Mouse (Mus musculus): ENCODE measurements around the gene Mtfr1l.
"Not testable (repeated sequence)": the region's sequence is repeated elsewhere in the genome, so short reads cannot be mapped to it uniquely, and the experiment has no call there.

DNA sequence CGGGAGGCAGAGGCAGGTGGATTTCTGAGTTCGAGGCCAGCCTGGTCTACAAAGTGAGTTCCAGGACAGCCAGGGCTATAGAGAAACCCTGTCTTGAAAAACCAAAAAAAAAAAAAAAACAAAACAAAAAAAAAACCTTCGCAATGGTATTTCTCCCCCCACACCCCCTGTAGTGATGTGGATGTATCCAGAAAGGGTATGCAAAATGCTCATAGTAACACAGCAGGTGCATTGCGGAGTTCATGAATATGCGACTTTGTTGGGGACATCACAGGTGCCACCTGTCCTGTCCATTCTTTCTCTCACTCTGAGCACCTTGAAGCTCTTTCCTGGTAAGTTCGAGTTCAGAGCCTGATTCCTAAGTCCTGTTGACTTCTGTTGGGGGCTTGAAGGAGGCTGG is 41.0 kb downstream of the Mtfr1l start:
- TF ChIP-seq EP300, CTCF (IDR thresholded peaks at IDR 0.05; ENCODE audit: low read depth): not testable (repeated sequence)

All from heart, postnatal 0 days (tissue).